Mouse (Mus musculus) olfactory bulb, adult 2 months (tissue): ENCODE measurements around the gene Hexim2.

Experiments
- CTCF ChIP-seq: fragments of 200-500 bp; IDR thresholded peaks from 2 replicates; pipeline ENCODE4 v1.5.1; 2012; ENCODE audit warnings: low read depth, mild to moderate bottlenecking, low read length, moderate library complexity; ENCODE audit not compliant: insufficient read depth
- POLR2A ChIP-seq: fragments of 200-500 bp; IDR thresholded peaks from 2 replicates; pipeline ENCODE4 v1.6.1; 2012; ENCODE audit warnings: mild to moderate bottlenecking, low read depth, low read length, moderate library complexity; ENCODE audit not compliant: insufficient read depth

GRCm38 (mm10) chr11:103104469-103104868 is 27.8 kb upstream of the Hexim2 start:
- TF ChIP-seq CTCF (no peak), POLR2A (no peak)
